Mouse (Mus musculus): ENCODE measurements around the gene Tle3. TPM values are rescaled to one million over a fixed set of nuclear protein-coding genes. Genes with fewer than 3 reads are reported as not detected.
A peak's percentile ranks its signal among the peaks of the same experiment; 100 is the strongest.

Tle3 gene
- total RNA-seq, 1 experiment = 57.0 TPM

DNA sequence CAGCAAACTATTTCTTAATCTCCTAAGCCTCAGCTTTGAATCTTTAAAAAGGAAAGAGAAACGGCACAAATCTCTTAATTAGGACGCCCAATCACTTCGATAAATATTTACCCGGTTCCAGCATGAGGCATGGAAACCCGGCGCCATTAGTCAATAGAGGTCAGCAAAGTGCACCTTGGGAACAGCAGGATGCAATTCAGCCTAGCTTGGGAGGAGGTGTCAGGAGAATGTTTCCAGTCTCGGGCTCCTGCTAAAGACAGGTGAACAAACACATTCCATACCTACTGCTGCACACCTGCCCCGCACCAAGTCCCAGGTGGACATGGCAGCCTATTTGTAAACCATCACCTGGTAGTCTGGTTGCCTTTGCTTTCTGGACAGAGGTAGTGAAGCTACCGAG, 6.1 kb upstream of the Tle3 start:
- H3K36me3 ChIP-seq (ENCODE audit: control insufficient read depth, insufficient read depth, low read length, poor library complexity, severe bottlenecking) = no peaks in the 10 kb centered on the region
- no peak for TF ChIP-seq HCFC1 (IDR thresholded peaks at IDR 0.05; ENCODE audit: borderline replicate concordance, insufficient read depth, low read length)
- TF ChIP-seq ZC3H11A (IDR thresholded peaks at IDR 0.05; ENCODE audit: borderline replicate concordance, low read depth, low read length) = no peak
- H3K4me1 ChIP-seq (ENCODE audit: control insufficient read depth in 2 of 2, insufficient read depth in 2 of 2, low read length in 2 of 2, poor library complexity in 1 of 2) = peaks cover 16 to 32% of the 10 kb centered on the region in 2 experiments
- no peak overlapping the region for H3K4me3 ChIP-seq (ENCODE audit: insufficient read depth in 1 of 2, low read depth in 1 of 2, low read length in 2 of 2, poor library complexity in 1 of 2, severe bottlenecking in 1 of 2)
- no peak overlapping the region for H3K27ac ChIP-seq (ENCODE audit: insufficient read depth, low read depth, low read length, poor library complexity, severe bottlenecking)
- DNase-seq (ENCODE audit: low read depth, low spot score) = no peak
- H3K9ac ChIP-seq (ENCODE audit: insufficient read depth, low read depth, low read length, poor library complexity, severe bottlenecking) = no peak overlapping the region
- in situ Hi-C loops (cut with MboI; ENCODE audit: low sequenced_read_pairs in 2 of 2, unreplicated experiment in 2 of 2) = no loop called here
- H3K9me3 ChIP-seq (ENCODE audit: control insufficient read depth, insufficient read depth, low read depth, low read length) = no peaks in the 10 kb centered on the region

DNA sequence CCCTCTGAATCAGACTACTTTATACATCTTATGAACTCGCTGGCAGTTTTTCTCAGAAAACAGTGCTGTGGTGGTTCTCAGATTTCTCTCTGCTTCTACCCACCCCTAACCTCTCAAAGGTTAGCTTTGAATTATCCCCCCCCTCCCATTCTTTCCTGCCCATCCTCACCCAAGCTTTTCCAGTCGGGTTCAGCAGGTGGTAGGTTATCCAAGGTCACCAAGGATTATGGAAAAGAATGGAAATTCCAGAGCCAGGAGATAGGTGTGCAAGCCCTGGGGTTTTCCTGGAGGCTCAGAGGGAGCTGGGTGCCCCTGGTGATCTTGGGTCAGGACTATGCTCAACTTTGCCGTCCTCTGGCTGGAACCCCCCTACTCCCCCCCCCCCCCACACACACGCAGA, 5.0 kb upstream of the Tle3 start:
- H3K36me3 ChIP-seq (ENCODE audit: control insufficient read depth, insufficient read depth, low read length, poor library complexity, severe bottlenecking) = no peaks in the 10 kb centered on the region
- H3K9me3 ChIP-seq (ENCODE audit: control insufficient read depth, insufficient read depth, low read depth, low read length) = no peaks in the 10 kb centered on the region
- H3K4me3 ChIP-seq (ENCODE audit: insufficient read depth in 1 of 2, low read depth in 1 of 2, low read length in 2 of 2, poor library complexity in 1 of 2, severe bottlenecking in 1 of 2) = no peak overlapping the region
- no peak for DNase-seq (ENCODE audit: low read depth, low spot score)
- peaks cover 16 to 34% of the 10 kb centered on the region in 2 experiments for H3K4me1 ChIP-seq (ENCODE audit: control insufficient read depth in 2 of 2, insufficient read depth in 2 of 2, low read length in 2 of 2, poor library complexity in 1 of 2)
- in situ Hi-C loops (cut with MboI; ENCODE audit: low sequenced_read_pairs in 2 of 2, unreplicated experiment in 2 of 2) = no loop called here
- no peak overlapping the region for H3K27ac ChIP-seq (ENCODE audit: insufficient read depth, low read depth, low read length, poor library complexity, severe bottlenecking)
- TF ChIP-seq ZNF384 (IDR thresholded peaks at IDR 0.05; ENCODE audit: low read depth, low read length) (no peak), ZC3H11A (IDR thresholded peaks at IDR 0.05; ENCODE audit: borderline replicate concordance, low read depth, low read length) (no peak), MAFK (IDR thresholded peaks at IDR 0.05; ENCODE audit: insufficient read depth, low read depth, low read length) (no peak), HCFC1 (IDR thresholded peaks at IDR 0.05; ENCODE audit: borderline replicate concordance, insufficient read depth, low read length) (no peak)
- H3K9ac ChIP-seq (ENCODE audit: insufficient read depth, low read depth, low read length, poor library complexity, severe bottlenecking) = no peak overlapping the region

DNA sequence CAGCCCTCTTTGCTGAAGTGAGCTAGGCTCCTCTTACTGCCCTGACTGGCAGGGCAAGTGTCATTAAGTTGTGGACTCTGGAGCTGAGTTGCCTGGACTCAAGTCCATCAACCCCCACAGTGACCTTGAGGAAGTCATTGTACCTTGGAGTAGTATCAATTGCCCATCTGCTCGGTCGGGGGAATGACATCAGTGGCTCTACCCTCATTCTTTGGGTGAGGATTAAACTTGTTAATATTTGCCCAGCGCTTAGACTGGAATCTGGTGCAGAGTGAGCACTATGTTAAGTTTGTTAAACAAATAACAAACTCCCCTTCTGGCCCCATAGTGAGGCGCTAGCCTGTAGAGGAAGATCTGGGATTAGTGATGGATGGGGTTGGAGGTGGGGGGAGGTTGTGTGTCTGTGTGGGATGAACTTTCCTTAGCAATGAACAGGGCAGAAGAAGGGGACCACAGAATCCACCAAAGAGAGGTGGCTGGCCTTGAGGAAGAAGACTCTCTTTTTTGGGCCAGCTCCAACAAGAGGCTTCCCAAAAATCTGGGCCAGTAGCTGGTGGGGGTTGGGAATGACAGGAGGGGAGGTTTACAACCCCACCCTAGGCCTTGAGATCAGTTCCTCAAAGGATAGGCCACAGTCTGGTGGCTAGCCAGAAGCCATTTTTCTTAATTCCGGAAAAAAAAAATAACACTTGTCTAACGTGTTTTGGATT, 4.2 kb upstream of the Tle3 start:
- TF ChIP-seq ZC3H11A (IDR thresholded peaks at IDR 0.05; ENCODE audit: borderline replicate concordance, low read depth, low read length) (no peak), ZNF384 (IDR thresholded peaks at IDR 0.05; ENCODE audit: low read depth, low read length) (no peak), MAFK (IDR thresholded peaks at IDR 0.05; ENCODE audit: insufficient read depth, low read depth, low read length) (no peak), HCFC1 (IDR thresholded peaks at IDR 0.05; ENCODE audit: borderline replicate concordance, insufficient read depth, low read length) (no peak), CHD2 (IDR thresholded peaks at IDR 0.05; ENCODE audit: low read depth, low read length) (no peak)
- Histone ChIP-seq H3K4me3 (ENCODE audit: insufficient read depth in 1 of 2, low read depth in 1 of 2, low read length in 2 of 2, poor library complexity in 1 of 2, severe bottlenecking in 1 of 2) (no peak overlapping the region), H3K4me1 (ENCODE audit: control insufficient read depth in 2 of 2, insufficient read depth in 2 of 2, low read length in 2 of 2, poor library complexity in 1 of 2) (peaks cover 16 to 34% of the 10 kb centered on the region in 2 experiments), H3K36me3 (ENCODE audit: control insufficient read depth, insufficient read depth, low read length, poor library complexity, severe bottlenecking) (no peaks in the 10 kb centered on the region), H3K9me3 (ENCODE audit: control insufficient read depth, insufficient read depth, low read depth, low read length) (no peaks in the 10 kb centered on the region), H3K9ac (ENCODE audit: insufficient read depth, low read depth, low read length, poor library complexity, severe bottlenecking) (no peak overlapping the region), H3K27ac (ENCODE audit: insufficient read depth, low read depth, low read length, poor library complexity, severe bottlenecking) (peak overlapping the region; percentile 12; the same call in 1 of the 2 replicates)
- in situ Hi-C loops (cut with MboI; ENCODE audit: low sequenced_read_pairs in 2 of 2, unreplicated experiment in 2 of 2) = no loop called here
- DNase-seq (ENCODE audit: low read depth, low spot score) = no peak

DNA sequence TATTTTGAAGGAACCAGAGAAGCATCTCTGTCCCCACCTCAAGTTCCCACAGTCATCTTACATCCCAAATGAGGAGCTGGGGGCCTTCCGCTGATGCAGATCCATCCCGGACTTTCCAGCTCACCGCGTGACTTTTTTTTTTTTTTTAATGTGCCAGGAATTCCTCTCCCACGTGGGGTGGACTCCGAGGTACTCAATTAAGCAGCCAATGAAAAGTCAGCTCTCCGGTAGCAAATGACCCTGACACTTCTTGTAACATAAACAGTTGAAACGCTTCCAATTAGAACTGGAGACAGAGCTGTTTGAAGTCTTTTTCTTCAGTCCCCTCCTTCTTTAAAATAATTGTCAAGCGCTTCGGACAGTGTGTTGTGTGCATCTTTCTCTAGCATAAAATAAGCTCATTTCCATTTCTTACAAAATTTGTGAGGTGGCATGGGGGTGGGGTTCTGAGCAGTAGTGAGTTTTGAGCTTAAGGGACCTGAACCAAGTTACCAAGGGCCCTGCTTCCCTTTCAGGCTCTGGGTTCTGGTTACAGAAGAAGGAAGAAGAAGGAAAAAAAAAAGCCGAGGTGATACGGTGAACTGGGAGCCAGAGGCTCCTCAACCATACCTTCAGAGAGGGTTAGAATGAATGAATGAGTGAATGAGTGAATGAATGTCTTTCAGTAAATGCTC, 3.5 kb upstream of the Tle3 start:
- Histone ChIP-seq H3K4me3 (ENCODE audit: insufficient read depth in 1 of 2, low read depth in 1 of 2, low read length in 2 of 2, poor library complexity in 1 of 2, severe bottlenecking in 1 of 2) (0 out of 4 replicates have a peak overlapping the region, but pooled peaks of 1 of the 2 experiments have one; percentile 53), H3K9ac (ENCODE audit: insufficient read depth, low read depth, low read length, poor library complexity, severe bottlenecking) (no peak overlapping the region), H3K27ac (ENCODE audit: insufficient read depth, low read depth, low read length, poor library complexity, severe bottlenecking) (no peak overlapping the region), H3K36me3 (ENCODE audit: control insufficient read depth, insufficient read depth, low read length, poor library complexity, severe bottlenecking) (no peaks in the 10 kb centered on the region), H3K9me3 (ENCODE audit: control insufficient read depth, insufficient read depth, low read depth, low read length) (no peaks in the 10 kb centered on the region), H3K4me1 (ENCODE audit: control insufficient read depth in 2 of 2, insufficient read depth in 2 of 2, low read length in 2 of 2, poor library complexity in 1 of 2) (peaks cover 16 to 34% of the 10 kb centered on the region in 2 experiments)
- in situ Hi-C loops (cut with MboI; ENCODE audit: low sequenced_read_pairs in 2 of 2, unreplicated experiment in 2 of 2) = no loop called here
- DNase-seq (ENCODE audit: low read depth, low spot score) = peak; percentile 82
- TF ChIP-seq ZNF384 (IDR thresholded peaks at IDR 0.05; ENCODE audit: low read depth, low read length) = peak; percentile 100
- no peak for TF ChIP-seq MAFK (IDR thresholded peaks at IDR 0.05; ENCODE audit: insufficient read depth, low read depth, low read length)
- no peak for TF ChIP-seq ZC3H11A (IDR thresholded peaks at IDR 0.05; ENCODE audit: borderline replicate concordance, low read depth, low read length)

All from ES-E14 (cell line).